Mouse (Mus musculus): ENCODE results near the gene 4930522H14Rik. TPM values are rescaled to one million over a fixed set of nuclear protein-coding genes. Genes with fewer than 3 reads are reported as not detected.

4930522H14Rik gene
- polyA plus RNA-seq (2017; shearing (Covaris generic)) = not detected

GRCm38 (mm10) chr4:109531111-109531510, at the start of gene 4930522H14Rik:
Gene 4930522H14Rik (minus strand): TSS chr4:109531297.
- no peak for ATAC-seq

- ATAC-seq = no peak
These were observed 47.3 kb upstream of the 4930522H14Rik start for GRCm38 (mm10) chr4:109578356-109578755.

GRCm38 (mm10) chr4:109576933-109577332, 45.8 kb upstream of the 4930522H14Rik start:
- ATAC-seq = no peak

GRCm38 (mm10) chr4:109574845-109575244, 43.7 kb upstream of the 4930522H14Rik start:
- ATAC-seq = no peak

- no peak for ATAC-seq
These were observed 43.2 kb upstream of the 4930522H14Rik start for GRCm38 (mm10) chr4:109574331-109574730.

- no peak for ATAC-seq
These were observed 41.5 kb upstream of the 4930522H14Rik start for GRCm38 (mm10) chr4:109572632-109573031.

GRCm38 (mm10) chr4:109569421-109569820, 38.3 kb upstream of the 4930522H14Rik start:
- no peak for ATAC-seq

GRCm38 (mm10) chr4:109568959-109569358, 37.9 kb upstream of the 4930522H14Rik start:
- no peak for ATAC-seq

GRCm38 (mm10) chr4:109564711-109565110, 33.6 kb upstream of the 4930522H14Rik start:
- ATAC-seq = no peak

GRCm38 (mm10) chr4:109550338-109551150, 19.4 kb upstream of the 4930522H14Rik start:
- no peak for ATAC-seq

- no peak for ATAC-seq
These were observed 16.2 kb upstream of the 4930522H14Rik start for GRCm38 (mm10) chr4:109547306-109547705.

- no peak for ATAC-seq
These were observed 15.4 kb upstream of the 4930522H14Rik start for GRCm38 (mm10) chr4:109546538-109546937.

- no peak for ATAC-seq
These were observed 766 bp downstream of the 4930522H14Rik start for GRCm38 (mm10) chr4:109530245-109530816.

- peak; percentile 96 for ATAC-seq
These were observed 26.2 kb downstream of the 4930522H14Rik start for GRCm38 (mm10) chr4:109504885-109505284.

- ATAC-seq = no peak
These were observed 32.6 kb downstream of the 4930522H14Rik start for GRCm38 (mm10) chr4:109498476-109498875.

GRCm38 (mm10) chr4:109493581-109493980, 37.5 kb downstream of the 4930522H14Rik start:
- no peak for ATAC-seq

GRCm38 (mm10) chr4:109488812-109489211, 42.3 kb downstream of the 4930522H14Rik start:
- ATAC-seq = no peak

GRCm38 (mm10) chr4:109484621-109485020, 46.5 kb downstream of the 4930522H14Rik start, which contains the start of gene Rnf11:
Gene Rnf11 (minus strand): TSS chr4:109484728.
- no peak for ATAC-seq

- no peak for ATAC-seq
These were observed 48.4 kb downstream of the 4930522H14Rik start for GRCm38 (mm10) chr4:109482701-109483100.

GRCm38 (mm10) chr4:109481424-109481823, 49.7 kb downstream of the 4930522H14Rik start:
- no peak for ATAC-seq

- ATAC-seq = no peak
These were observed 53.6 kb downstream of the 4930522H14Rik start for GRCm38 (mm10) chr4:109477454-109477853.

- peak; percentile 73 for ATAC-seq
These were observed 54.5 kb downstream of the 4930522H14Rik start for GRCm38 (mm10) chr4:109476554-109477014.
